Mouse (Mus musculus) forebrain, embryonic 10.5 days (tissue): ENCODE measurements at regions not wholly inside any gene's neighbourhood (a gene's known extent, or its start where the extent isn't known, plus 50 kb on each side); places are given as distances from the start of the nearest gene placed in this dataset.

Source experiments
- DNase-seq: peaks from one replicate; pipeline ENCODE4 v3.0.0-alpha.2; 2017; ENCODE audit warnings: low spot score; ENCODE audit errors: extremely low spot score
- H3K27ac ChIP-seq: fragments of 300-500 bp; sonication (generic); 2 replicates; pipeline ENCODE4 v1.5.1; 2016; ENCODE audit warnings: mild to moderate bottlenecking
- H3K27me3 ChIP-seq: fragments of 300-500 bp; sonication (generic); 2 replicates; pipeline ENCODE4 v1.6.1; 2016; ENCODE audit warnings: mild to moderate bottlenecking; ENCODE audit not compliant: poor library complexity, severe bottlenecking
- H3K36me3 ChIP-seq: fragments of 300-500 bp; sonication (generic); replicated peaks from 2 replicates; pipeline ENCODE4 v1.6.1; 2016; ENCODE audit warnings: mild to moderate bottlenecking, moderate library complexity
- H3K4me1 ChIP-seq: fragments of 300-500 bp; sonication (generic); 2 replicates; pipeline ENCODE4 v1.6.1; 2016
- H3K4me3 ChIP-seq: fragments of 300-500 bp; sonication (generic); 2 replicates; pipeline ENCODE4 v1.5.1; 2016; ENCODE audit warnings: mild to moderate bottlenecking, moderate library complexity
- H3K9me3 ChIP-seq: fragments of 300-500 bp; sonication (generic); 2 replicates; pipeline ENCODE4 v1.6.1; 2016; ENCODE audit warnings: mild to moderate bottlenecking, moderate library complexity
- WGBS: fragments of 180-500 bp; shearing (Covaris S2); methylation state at CpG from one replicate; pipeline ENCODE4 v1.1.7; 2016; 5-methylcytosine and 5-hydroxymethylcytosine counted together

- Histone ChIP-seq H3K27me3 (no peaks in the 10 kb centered on the region), H3K9me3 (no peaks in the 10 kb centered on the region), H3K4me1 (peaks cover 50% of the 10 kb centered on the region), H3K4me3 (no peak overlapping the region), H3K36me3 (no peaks in the 10 kb centered on the region), H3K27ac (peak overlapping the region; percentile 33; the same call in 1 of the 2 replicates)
- no peak for DNase-seq
- WGBS: 61% methylated on average over 3 of the region's 3 CpGs
These were observed 171.9 kb upstream of the Krr1 start for GRCm38 (mm10) chr10:111800590-111800935.

DNA sequence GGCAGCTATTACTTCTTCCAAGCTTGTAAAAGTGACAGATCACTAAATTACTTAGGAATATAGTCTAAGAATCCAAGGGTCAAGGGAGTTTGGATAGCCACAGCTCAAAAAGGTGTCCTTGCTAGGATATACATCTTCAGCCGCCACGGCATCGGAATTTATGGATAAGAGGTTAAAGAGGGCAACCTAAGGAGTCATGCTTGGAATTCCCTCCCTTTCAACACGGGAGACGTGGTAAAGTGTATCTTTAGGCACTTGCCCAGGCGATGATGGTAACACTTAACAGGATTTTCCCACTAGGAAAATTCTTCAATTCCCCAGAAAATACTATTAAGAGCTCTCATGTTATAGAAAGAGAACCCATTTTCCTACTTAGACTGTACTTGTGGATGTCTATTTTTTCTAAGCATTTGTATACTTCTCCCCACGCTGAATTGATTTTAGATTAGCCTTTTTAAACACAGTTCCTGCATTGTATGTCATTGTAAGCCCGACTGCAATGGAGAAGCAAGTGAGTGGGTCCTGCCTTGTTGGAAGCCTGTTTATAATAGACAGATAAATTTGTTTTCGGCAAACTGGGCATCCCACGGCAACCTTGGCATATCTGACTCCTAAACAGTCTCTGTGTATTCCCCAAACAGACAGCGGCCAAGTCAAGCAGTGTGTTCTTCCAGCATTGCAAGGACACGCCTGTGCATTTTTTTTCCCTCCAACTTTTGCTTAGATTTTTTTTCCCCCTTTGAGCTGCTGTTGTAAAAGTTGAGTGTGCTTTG is 171.3 kb upstream of the Krr1 start:
- Histone ChIP-seq H3K27ac (peak overlapping the region; percentile 12; the same call in 1 of the 2 replicates), H3K9me3 (no peaks in the 10 kb centered on the region), H3K27me3 (no peaks in the 10 kb centered on the region), H3K36me3 (no peaks in the 10 kb centered on the region), H3K4me1 (peaks cover 50% of the 10 kb centered on the region), H3K4me3 (no peak overlapping the region)
- DNase-seq: no peak
- WGBS: 60% methylated on average over 12 of the region's 12 CpGs

GRCm38 (mm10) chr10:111801794-111802359 is 170.6 kb upstream of the Krr1 start:
- peak overlapping the region; percentile 12; the same call in 1 of the 2 replicates for H3K27ac ChIP-seq

DNA sequence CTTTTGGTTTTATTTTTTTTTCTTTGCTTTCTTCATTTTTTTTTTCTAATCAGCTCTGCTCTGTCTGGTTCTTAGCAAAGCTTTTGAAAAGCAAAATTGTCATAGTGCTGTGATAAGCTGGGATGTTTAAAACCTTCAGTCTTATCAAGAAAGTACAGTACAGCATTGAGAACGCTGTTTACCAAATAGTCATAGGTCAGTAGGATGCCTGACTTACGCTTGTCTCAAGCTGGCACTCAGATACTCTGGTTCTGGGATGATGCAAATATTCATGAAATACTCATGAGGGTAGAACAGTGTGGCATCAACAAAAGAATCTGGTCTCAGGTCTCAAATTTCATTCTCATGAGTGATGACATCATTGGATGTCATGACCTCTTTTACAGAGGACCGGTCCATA is 166.1 kb upstream of the Krr1 start:
- H3K4me1 ChIP-seq: peaks cover 47% of the 10 kb centered on the region
- DNase-seq: no peak
- H3K27ac ChIP-seq: no peak overlapping the region
- H3K4me3 ChIP-seq: no peak overlapping the region
- H3K9me3 ChIP-seq: no peaks in the 10 kb centered on the region
- peaks cover 5% of the 10 kb centered on the region; the same call in 1 of the 2 replicates for H3K27me3 ChIP-seq
- WGBS: 88% methylated on average over 3 of the region's 3 CpGs
- no peaks in the 10 kb centered on the region for H3K36me3 ChIP-seq

More at GRCm38 (mm10) chr10:111801794-111802359, 170.6 kb upstream of the Krr1 start:
- H3K36me3 ChIP-seq: no peaks in the 10 kb centered on the region
- WGBS: 45% methylated on average over 12 of the region's 12 CpGs
- no peaks in the 10 kb centered on the region for H3K27me3 ChIP-seq
- H3K4me3 ChIP-seq: no peak overlapping the region
- no peak for DNase-seq
- peaks cover 56% of the 10 kb centered on the region for H3K4me1 ChIP-seq
- H3K9me3 ChIP-seq: no peaks in the 10 kb centered on the region

DNA sequence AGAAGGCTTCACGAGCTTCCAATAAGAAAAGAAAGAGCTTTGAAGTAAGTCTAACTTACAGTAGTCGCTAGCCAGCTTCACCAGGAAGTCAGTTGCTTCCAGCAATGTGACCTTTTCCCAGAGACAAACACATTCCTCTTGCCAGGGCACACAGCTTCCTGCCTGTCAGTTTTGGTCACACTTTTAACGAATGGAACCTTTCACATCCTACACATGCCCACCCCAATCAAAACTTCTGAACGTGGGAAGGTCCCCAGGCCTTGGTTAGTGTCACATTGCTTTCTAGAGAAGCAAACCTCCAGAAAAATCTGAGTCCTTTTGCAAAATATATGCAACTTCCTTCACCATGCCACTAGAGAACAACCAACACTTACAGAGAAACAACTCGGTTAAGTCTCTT is 165.5 kb upstream of the Krr1 start:
- Histone ChIP-seq H3K27me3 (peaks cover 5% of the 10 kb centered on the region; the same call in 1 of the 2 replicates), H3K9me3 (no peaks in the 10 kb centered on the region), H3K4me1 (peaks cover 41% of the 10 kb centered on the region), H3K27ac (no peak overlapping the region), H3K36me3 (no peaks in the 10 kb centered on the region), H3K4me3 (no peak overlapping the region)
- no peak for DNase-seq
- 63% methylated on average over 5 of the region's 5 CpGs for WGBS

- Histone ChIP-seq H3K27ac (no peak overlapping the region), H3K27me3 (peaks cover 10% of the 10 kb centered on the region; the same call in 1 of the 2 replicates), H3K4me1 (peaks cover 34% of the 10 kb centered on the region), H3K9me3 (no peaks in the 10 kb centered on the region), H3K4me3 (no peak overlapping the region), H3K36me3 (no peaks in the 10 kb centered on the region)
- 93% methylated on average over 4 of the region's 4 CpGs for WGBS
- no peak for DNase-seq
These were observed 158.7 kb upstream of the Krr1 start for GRCm38 (mm10) chr10:111813736-111814135.

DNA sequence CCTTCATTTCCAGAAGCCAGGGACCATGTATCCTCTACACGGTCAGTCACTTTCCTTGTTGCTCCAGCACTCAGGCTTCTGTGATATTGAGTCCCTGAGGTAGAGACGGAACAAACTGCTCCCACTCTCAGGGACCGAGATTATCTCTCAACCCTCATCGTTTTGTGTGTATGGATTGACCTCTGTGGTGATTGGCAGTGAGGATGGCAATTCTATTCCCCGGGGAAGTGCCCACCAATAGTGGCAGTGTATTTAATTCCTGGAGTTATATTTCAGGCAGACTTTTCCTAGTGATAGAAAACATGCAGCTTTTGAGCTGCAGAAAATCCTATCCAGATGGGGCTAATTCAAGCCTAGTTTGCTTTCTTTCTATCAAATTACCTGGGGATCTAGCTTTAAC is 157.8 kb upstream of the Krr1 start:
- H3K4me1 ChIP-seq: peaks cover 27% of the 10 kb centered on the region
- H3K27ac ChIP-seq: no peak overlapping the region
- 68% methylated on average over 5 of the region's 5 CpGs for WGBS
- DNase-seq: no peak
- H3K36me3 ChIP-seq: no peaks in the 10 kb centered on the region
- H3K27me3 ChIP-seq: peaks cover 10% of the 10 kb centered on the region; the same call in 1 of the 2 replicates
- H3K4me3 ChIP-seq: no peak overlapping the region
- no peaks in the 10 kb centered on the region for H3K9me3 ChIP-seq

DNA sequence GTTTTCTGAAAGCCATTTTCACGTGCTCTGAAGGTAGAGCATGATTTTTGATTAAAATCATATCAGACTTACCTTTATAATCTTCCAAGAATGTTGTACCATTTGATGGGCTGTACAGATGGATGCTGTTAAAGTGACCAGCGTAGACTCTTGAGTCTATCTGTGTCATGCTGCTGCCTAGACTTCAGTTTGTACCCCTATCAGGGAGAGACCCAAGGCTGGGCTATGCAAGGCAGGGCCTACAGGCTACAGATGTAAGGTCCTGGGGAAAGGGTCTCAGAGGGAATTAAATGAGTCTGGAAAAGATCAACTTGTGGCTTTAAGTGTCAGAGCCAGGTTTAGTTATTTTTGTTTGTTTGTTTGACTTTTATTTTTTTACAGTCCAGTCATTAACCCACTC is 157.3 kb upstream of the Krr1 start:
- DNase-seq: no peak
- peaks cover 10% of the 10 kb centered on the region; the same call in 1 of the 2 replicates for H3K27me3 ChIP-seq
- H3K4me3 ChIP-seq: no peak overlapping the region
- H3K36me3 ChIP-seq: no peaks in the 10 kb centered on the region
- WGBS: 74% methylated on average over 2 of the region's 2 CpGs
- no peaks in the 10 kb centered on the region for H3K9me3 ChIP-seq
- H3K4me1 ChIP-seq: peaks cover 26% of the 10 kb centered on the region
- H3K27ac ChIP-seq: no peak overlapping the region

DNA sequence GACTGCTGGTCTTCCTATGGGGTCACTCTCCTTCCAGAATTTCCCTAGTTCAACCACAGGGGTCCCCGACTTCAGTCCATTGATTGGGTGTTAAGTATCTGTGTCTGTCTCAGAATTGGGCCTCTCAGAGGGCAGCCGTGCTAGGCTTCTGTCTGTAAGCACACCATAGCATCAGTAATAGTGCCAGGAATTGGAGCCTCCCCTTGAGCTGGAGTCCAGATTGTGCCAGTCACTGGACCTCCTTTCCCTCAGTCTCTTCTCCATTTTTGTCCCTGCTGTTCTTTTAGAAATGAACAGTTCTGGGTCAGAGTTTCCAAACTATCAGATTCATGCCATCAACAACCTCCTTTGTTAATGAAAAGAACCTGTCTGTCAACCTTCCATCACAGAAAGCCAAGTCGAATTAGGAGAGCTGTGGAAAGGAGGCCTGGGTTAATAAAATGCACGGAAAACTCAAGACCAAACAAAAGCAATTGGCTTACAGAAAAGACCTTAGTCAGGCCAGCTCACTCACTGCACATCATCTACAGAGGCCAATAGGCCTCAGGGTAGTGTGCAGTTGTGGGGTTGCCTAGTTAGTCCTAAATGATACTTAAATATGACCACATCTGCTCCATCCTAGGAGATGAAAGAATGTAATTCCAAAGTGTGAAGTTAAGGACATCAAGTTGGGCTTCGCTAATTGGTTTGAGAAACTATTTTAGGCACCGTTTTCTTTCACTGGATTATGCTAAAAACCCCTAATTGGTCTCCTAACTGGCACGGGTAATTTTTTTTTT is 156.5 kb upstream of the Krr1 start:
- peaks cover 26% of the 10 kb centered on the region for H3K4me1 ChIP-seq
- H3K4me3 ChIP-seq: no peak overlapping the region
- WGBS: 71% methylated on average over 7 of the region's 7 CpGs
- no peaks in the 10 kb centered on the region for H3K9me3 ChIP-seq
- DNase-seq: no peak
- 0 out of 2 replicates have a peak overlapping the region, but pooled peaks have one; percentile 6 for H3K27ac ChIP-seq
- H3K27me3 ChIP-seq: peaks cover 5% of the 10 kb centered on the region; the same call in 1 of the 2 replicates
- no peaks in the 10 kb centered on the region for H3K36me3 ChIP-seq

GRCm38 (mm10) chr10:111819755-111820451 is 152.6 kb upstream of the Krr1 start:
- Histone ChIP-seq H3K9me3 (no peaks in the 10 kb centered on the region), H3K27ac (no peak overlapping the region), H3K36me3 (no peaks in the 10 kb centered on the region), H3K4me3 (no peak overlapping the region), H3K27me3 (no peaks in the 10 kb centered on the region), H3K4me1 (peaks cover 25% of the 10 kb centered on the region)
- 94% methylated on average over 8 of the region's 8 CpGs for WGBS
- DNase-seq: no peak

DNA sequence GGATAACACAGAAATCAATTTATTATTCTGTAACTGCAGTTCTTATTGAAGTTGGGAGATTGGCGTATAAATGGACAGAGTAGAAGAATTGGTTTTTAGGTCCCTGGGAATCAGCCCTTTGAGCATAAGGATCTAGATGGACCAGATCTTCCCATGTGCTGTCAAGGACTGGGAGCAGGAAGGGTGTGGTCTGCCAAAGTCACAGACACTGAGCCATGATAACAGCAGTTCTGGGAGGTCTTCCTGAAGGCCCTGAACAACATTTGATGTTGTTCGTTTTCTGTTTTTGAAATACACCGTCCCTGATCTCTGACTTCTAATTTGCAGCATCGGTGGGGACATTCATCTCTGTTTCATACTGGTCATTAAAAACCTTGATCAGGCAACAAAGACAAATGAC is 147.6 kb upstream of the Krr1 start:
- H3K27me3 ChIP-seq: no peaks in the 10 kb centered on the region
- H3K36me3 ChIP-seq: no peaks in the 10 kb centered on the region
- H3K27ac ChIP-seq: no peak overlapping the region
- WGBS: 90% methylated on average over 4 of the region's 4 CpGs
- H3K9me3 ChIP-seq: no peaks in the 10 kb centered on the region
- peaks cover 7% of the 10 kb centered on the region for H3K4me1 ChIP-seq
- H3K4me3 ChIP-seq: no peak overlapping the region
- DNase-seq: no peak

- H3K27ac ChIP-seq: no peak overlapping the region
- no peaks in the 10 kb centered on the region for H3K36me3 ChIP-seq
- peaks cover 8% of the 10 kb centered on the region for H3K4me1 ChIP-seq
- no peaks in the 10 kb centered on the region for H3K27me3 ChIP-seq
- DNase-seq: no peak
- WGBS: 82% methylated on average over 4 of the region's 4 CpGs
- H3K9me3 ChIP-seq: no peaks in the 10 kb centered on the region
- H3K4me3 ChIP-seq: no peak overlapping the region
These were observed 146.3 kb upstream of the Krr1 start for GRCm38 (mm10) chr10:111826033-111826754.
